Mouse (Mus musculus) ES-E14 (cell line): ENCODE measurements around the gene Ndel1.

Experiments
- CHD2 ChIP-seq: IDR thresholded peaks from 2 replicates; pipeline ENCODE4 v1.6.1; 2014; ENCODE audit warnings: mild to moderate bottlenecking, low read depth, low read length, inconsistent platforms
- MAFK ChIP-seq: IDR thresholded peaks from 2 replicates; pipeline ENCODE4 v1.6.1; 2014; ENCODE audit warnings: mild to moderate bottlenecking, low read depth, low read length, inconsistent platforms; ENCODE audit not compliant: insufficient read depth

GRCm38 (mm10) chr11:68805148-68805547 lies 66.5 kb downstream of the Ndel1 start:
- TF ChIP-seq CHD2 (no peak), MAFK (no peak)
